Mouse (Mus musculus) C2C12 (cell line): ENCODE measurements at regions not wholly inside any gene's neighbourhood (a gene's known extent, or its start where the extent isn't known, plus 50 kb on each side); places are given as distances from the start of the nearest gene placed in this dataset.

Experiments
- H3K27me3 ChIP-seq: one replicate; pipeline ENCODE4 v1.6.1; 2011; ENCODE audit not compliant: control insufficient read depth, insufficient read depth, insufficient read length
- H3K36me3 ChIP-seq: one replicate; pipeline ENCODE4 v1.6.1; 2011; ENCODE audit not compliant: control insufficient read depth, insufficient read depth
- H3K4me3 ChIP-seq: one replicate; pipeline ENCODE4 v1.5.1; 2011; ENCODE audit warnings: mild to moderate bottlenecking, control low read depth; ENCODE audit not compliant: poor library complexity, insufficient read depth, severe bottlenecking
- H3K79me2 ChIP-seq: one replicate; pipeline ENCODE4 v1.6.1; 2011; ENCODE audit not compliant: control insufficient read depth, insufficient read depth
- H3K79me3 ChIP-seq: one replicate; pipeline ENCODE4 v1.6.1; 2011; ENCODE audit warnings: low read depth, control low read depth
- H3ac ChIP-seq: one replicate; pipeline ENCODE3; 2011; ENCODE audit warnings: low read depth; ENCODE audit not compliant: control insufficient read depth, insufficient read length
- CEBPB ChIP-seq: IDR thresholded peaks from one replicate; pipeline ENCODE4 v1.6.1; 2011; ENCODE audit warnings: low read depth, mild to moderate bottlenecking, control low read depth, moderate library complexity
- CTCF ChIP-seq: IDR thresholded peaks from one replicate; pipeline ENCODE4 v1.5.1; 2011; ENCODE audit not compliant: control insufficient read depth, insufficient read depth, insufficient read length
- FOSL1 ChIP-seq: IDR thresholded peaks from one replicate; pipeline ENCODE4 v1.8.0; 2011; ENCODE audit warnings: mild to moderate bottlenecking, low read length; ENCODE audit not compliant: poor library complexity, insufficient read depth, severe bottlenecking
- MAX ChIP-seq: IDR thresholded peaks from one replicate; pipeline ENCODE4 v1.6.1; 2011; ENCODE audit warnings: mild to moderate bottlenecking, control low read depth
- MYOD1 ChIP-seq: IDR thresholded peaks from one replicate; pipeline ENCODE4 v1.6.1; 2011; ENCODE audit warnings: low read depth; ENCODE audit not compliant: control insufficient read depth, insufficient read length
- MYOG ChIP-seq: IDR thresholded peaks from one replicate; pipeline ENCODE4 v1.6.1; 2011; ENCODE audit not compliant: control insufficient read depth, insufficient read length; ENCODE audit errors: extremely low read depth
- USF1 ChIP-seq: IDR thresholded peaks from one replicate; pipeline ENCODE4 v1.6.1; 2011; ENCODE audit warnings: low read depth, mild to moderate bottlenecking, control low read depth, moderate library complexity

DNA sequence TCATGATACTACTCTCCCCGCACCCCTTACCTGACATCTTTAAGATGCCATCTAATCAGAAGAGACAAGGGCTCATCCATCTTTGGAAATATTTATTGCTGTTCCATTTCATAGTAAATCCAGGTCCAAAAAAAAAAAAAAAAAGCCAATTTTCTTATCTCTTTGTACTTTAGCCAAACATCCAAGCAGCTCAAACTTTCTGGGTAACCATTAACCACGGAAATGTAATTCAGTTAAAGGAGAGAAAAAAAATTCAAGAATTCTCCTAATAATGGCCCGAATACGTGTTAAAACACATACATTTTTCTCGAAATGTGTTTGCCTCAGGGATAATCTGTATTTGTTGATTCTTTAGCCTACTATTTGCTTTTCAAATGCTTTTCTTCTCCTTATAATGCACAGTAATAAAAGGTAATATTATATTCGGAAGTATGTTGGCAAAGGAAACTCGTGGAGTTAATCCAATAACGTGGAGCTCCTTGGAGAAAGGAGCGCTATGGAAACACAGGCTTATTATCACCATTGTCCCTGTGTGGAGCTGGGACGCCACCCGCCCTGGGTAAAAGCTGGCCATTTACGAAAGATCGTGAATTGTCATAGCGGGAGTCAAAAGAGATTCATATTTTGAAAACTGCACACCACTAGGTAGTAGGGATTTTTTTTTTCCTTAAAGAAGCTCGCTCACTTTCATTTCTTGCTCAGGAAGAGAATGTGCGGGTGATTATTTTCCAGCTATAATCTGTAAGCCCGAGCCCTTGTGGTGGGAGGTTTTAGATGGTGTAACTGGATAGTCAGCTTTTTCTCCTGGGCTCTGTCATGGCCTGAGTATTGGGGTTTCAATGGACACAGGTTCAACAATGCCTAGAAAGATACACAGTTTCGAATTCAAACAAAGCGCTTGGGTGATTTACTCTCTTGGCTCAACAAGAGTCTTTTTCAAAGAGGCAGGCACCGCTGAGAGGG is 108.4 kb upstream of the Psmd7 start:
- Histone ChIP-seq H3K27me3 (no peaks in the 10 kb centered on the region), H3K36me3 (no peaks in the 10 kb centered on the region), H3K79me3 (no peaks in the 10 kb centered on the region), H3K4me3 (no peak overlapping the region), H3K79me2 (no peaks in the 10 kb centered on the region), H3ac (no peak overlapping the region)
- TF ChIP-seq FOSL1 (no peak), CEBPB (no peak), MYOD1 (no peak), USF1 (no peak), CTCF (no peak), MYOG (no peak), MAX (no peak)

DNA sequence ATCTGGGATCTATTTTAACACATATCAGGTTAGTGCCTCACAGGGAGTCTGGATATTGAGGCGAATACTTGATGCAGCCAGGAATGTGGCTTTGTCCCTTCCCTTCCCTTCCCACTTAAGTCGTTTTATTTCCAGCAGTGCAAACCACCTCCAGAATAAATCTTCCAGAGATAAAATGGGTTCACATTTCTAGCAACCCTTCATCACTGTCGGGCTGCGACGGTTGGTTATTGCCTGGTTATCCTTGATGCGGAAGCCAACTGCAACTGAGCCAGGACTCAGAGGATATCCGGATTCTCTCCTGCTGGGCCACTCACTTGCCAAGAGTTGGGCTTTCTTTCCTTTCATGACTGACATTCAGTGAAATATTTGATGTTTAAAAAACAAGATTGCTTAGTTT is 111.0 kb upstream of the Psmd7 start:
- Histone ChIP-seq H3K79me3 (no peaks in the 10 kb centered on the region), H3K79me2 (no peaks in the 10 kb centered on the region), H3K36me3 (no peaks in the 10 kb centered on the region), H3K27me3 (no peaks in the 10 kb centered on the region), H3ac (no peak overlapping the region), H3K4me3 (no peak overlapping the region)
- TF ChIP-seq MAX (no peak), FOSL1 (no peak), CEBPB (no peak), CTCF (no peak), MYOD1 (no peak), USF1 (no peak), MYOG (no peak)

DNA sequence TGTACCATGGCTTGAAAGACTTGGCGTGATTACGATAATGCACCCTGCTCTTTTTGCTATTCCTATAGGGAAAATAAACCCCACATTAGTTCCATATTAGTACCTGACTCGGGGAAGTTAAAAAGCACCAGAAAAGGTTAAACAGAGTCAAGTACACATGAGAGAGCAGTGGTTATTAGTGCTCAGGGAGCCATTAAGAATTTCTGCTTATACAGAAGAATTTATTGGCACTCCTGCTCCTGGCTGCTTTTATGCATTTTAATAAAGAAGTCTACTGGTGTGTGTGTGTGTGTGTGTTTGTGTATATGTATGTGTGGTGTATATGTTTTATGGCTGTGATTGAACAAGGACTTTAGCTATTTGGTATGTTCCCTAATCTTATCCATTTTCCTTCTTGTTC is 111.5 kb upstream of the Psmd7 start:
- TF ChIP-seq CEBPB (no peak), USF1 (no peak), FOSL1 (no peak), MYOG (no peak), MAX (no peak), CTCF (no peak), MYOD1 (no peak)
- no peak overlapping the region for H3ac ChIP-seq
- H3K79me2 ChIP-seq: no peaks in the 10 kb centered on the region
- no peaks in the 10 kb centered on the region for H3K27me3 ChIP-seq
- H3K4me3 ChIP-seq: no peak overlapping the region
- no peaks in the 10 kb centered on the region for H3K36me3 ChIP-seq
- no peaks in the 10 kb centered on the region for H3K79me3 ChIP-seq

DNA sequence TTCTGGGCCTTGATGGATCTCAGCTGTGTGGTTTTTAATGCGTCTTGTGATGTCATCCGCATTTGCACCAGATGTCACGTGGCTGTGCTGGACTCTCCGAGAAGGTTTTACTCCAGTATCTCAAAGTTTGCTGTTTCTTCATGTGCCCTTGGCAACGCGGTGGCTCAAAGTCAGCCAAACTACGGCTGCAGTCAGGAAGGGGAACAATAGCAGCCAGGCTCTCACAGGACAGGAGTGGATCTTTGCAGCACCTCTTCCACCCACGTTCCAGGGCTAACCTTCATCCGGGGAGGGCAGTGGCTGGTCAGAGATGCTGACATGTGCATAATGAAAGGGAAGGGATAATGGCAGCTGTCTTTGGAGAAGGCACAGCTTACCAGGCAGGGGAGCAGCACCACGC is 127.6 kb upstream of the Psmd7 start:
- TF ChIP-seq MYOD1 (no peak), FOSL1 (no peak), USF1 (no peak), CEBPB (no peak), MAX (no peak), MYOG (no peak), CTCF (no peak)
- no peaks in the 10 kb centered on the region for H3K27me3 ChIP-seq
- no peak overlapping the region for H3ac ChIP-seq
- no peaks in the 10 kb centered on the region for H3K79me3 ChIP-seq
- no peaks in the 10 kb centered on the region for H3K79me2 ChIP-seq
- no peak overlapping the region for H3K4me3 ChIP-seq
- H3K36me3 ChIP-seq: no peaks in the 10 kb centered on the region

DNA sequence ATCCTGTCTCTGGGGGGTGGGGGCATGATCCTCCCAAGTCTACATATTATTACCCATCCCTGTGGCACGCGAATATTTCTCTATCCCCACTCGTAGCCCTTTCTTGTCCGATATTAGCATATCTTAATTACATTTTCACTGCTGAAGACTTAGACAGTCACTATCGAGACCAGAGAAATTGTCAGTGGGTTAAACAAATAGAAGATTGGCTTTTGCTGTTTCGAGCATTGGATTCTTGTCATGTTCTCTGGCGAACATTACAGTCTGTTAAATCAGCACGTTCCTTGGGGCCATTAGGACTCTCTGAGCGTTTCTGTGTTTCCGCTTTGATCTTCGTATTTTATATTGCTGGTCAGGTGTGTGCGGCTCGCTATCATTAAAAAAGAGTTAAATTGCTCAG is 129.6 kb upstream of the Psmd7 start:
- TF ChIP-seq CEBPB (no peak), CTCF (no peak), FOSL1 (no peak), MYOD1 (no peak), MYOG (no peak), MAX (no peak), USF1 (no peak)

More for the DNA sequence above, 129.6 kb upstream of the Psmd7 start:
- no peaks in the 10 kb centered on the region for H3K79me3 ChIP-seq
- H3K4me3 ChIP-seq: no peak overlapping the region
- H3K36me3 ChIP-seq: no peaks in the 10 kb centered on the region
- H3K27me3 ChIP-seq: no peaks in the 10 kb centered on the region
- H3ac ChIP-seq: no peak overlapping the region
- no peaks in the 10 kb centered on the region for H3K79me2 ChIP-seq
